Mouse (Mus musculus): ENCODE results near the gene Rtn4rl2.

The Rtn4rl2 gene

DNA sequence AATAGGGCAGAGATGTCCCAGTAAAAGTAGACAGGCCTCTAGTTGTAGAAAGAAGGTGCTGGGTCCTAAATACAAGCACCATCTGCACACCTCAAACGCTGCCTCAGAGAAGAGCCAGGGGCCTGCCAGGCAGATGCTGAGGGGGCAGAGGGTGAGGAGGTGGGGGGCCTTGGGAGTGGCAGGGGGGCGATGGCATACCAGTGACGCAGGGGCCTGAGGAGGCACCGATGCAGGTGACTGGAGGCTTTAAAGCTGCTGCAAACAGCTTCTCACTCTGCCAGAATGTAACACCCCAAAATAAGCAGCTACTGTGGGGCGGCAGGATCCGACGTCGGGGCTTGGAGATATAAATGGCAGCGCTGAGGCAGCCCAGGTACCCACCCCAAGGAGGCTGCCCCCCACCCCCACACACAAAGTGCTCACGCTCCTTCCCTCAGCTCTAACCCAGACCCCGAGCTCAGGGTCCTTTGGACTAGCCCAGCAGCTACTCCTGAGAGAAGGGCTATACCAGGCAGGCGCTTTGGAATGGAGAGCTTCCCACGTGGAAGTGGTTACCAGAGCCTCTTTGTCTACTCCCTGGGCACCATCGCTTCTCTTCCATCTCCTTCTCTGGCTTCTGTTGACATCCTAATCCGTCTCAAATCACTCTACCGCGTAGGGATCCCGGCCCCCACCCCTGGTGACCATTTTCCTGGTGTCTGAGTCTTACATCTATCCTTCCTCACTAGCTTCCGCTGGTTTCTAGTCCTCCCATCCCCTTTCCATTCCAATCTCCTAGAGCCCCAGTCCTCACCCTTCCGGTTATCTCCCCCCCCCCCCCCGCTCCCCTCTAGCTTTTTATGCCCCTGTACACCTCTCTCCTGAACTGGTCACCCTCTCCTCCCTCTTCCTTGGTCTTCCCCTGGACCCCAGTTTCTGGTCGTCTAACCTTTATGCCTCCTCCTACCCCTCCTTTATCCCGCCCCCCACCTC lies 1.1 kb downstream of the Rtn4rl2 start:
- peak in 1 of 2 experiments; percentile 39 for DNase-seq (ENCODE audit: low spot score in 2 of 2)

DNA sequence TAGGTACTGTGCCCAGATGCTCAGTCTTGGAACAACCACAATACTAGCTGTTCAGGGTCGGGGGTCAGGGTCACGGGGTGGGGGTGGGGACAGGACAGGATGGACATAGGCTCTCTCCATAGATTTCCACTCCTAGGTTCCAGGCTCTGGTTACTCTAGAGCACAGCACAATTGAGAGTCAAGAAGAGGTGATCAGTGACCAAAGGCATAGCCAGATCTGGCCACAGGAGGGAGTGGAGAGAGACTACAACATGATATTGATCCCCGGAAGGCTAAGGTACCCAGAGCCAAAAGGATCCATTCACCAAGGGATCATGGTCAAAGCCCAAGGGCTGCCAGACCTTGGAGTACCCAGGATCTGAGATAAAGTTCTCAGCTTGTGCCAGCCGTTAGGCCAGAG lies 1.9 kb downstream of the Rtn4rl2 start:
- no peak for DNase-seq (ENCODE audit: low spot score in 2 of 2)

DNA sequence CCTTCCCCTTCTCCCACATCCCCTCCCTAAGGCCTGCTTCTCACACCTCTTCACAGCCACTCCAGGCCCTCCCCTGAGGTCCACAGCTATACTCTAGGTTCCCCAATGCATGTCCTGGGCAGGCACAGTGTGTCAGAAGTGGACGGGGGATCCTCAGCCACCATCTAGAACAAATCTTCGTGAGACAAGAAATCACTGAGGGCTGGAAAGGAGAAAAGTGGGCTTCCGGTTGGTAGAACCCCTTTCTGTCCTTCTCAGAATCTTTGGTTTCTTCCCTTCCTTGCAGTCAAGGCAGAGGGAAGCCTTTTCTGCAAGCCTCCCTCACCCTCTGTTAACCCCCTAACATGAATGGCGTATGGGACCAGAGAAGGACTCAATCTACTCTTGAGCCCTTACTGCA lies 2.6 kb downstream of the Rtn4rl2 start:
- DNase-seq (ENCODE audit: low spot score in 2 of 2), result no peak

DNA sequence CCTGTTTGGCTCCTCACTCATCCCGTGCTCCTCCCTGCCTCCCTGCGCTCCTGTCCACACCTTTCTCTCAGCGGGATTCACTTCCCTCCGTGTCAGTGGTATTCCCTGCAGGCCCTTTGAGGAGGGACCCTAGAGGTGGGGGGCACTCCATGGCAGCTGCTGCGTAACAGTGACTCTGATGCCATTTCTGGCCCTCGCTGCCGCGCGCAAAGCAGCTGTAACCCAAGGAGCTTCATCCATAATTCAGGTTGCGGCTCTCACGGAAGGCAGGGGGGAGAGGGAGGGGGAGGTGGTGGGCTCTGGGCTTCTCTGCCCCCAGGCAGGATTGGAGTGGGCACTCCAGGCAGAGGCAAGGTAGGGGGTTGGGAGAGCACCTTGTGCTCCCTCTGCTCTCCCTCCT lies 3.0 kb downstream of the Rtn4rl2 start:
- DNase-seq (ENCODE audit: low spot score in 2 of 2), result peak; percentile 11 to 13

DNA sequence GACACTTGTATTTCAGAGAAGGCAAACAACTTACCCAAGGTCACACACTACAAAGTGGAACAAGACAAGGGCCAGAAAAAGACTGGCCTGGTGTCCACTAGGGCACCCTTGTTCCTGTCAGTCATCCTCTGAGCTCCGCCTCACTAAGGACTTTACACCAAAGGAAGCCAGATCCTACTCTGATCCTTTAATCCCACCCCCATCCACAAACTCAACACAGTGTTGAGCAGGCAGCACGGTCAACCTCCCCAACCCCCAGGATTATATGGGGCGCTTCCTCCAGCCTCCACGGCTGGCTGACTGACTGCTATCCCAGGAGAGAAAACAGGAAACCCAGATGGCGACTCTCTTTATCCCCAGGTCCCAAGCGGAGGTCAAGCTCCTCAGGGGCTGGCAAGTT lies 3.4 kb downstream of the Rtn4rl2 start:
- no peak for DNase-seq (ENCODE audit: low spot score in 2 of 2)

DNA sequence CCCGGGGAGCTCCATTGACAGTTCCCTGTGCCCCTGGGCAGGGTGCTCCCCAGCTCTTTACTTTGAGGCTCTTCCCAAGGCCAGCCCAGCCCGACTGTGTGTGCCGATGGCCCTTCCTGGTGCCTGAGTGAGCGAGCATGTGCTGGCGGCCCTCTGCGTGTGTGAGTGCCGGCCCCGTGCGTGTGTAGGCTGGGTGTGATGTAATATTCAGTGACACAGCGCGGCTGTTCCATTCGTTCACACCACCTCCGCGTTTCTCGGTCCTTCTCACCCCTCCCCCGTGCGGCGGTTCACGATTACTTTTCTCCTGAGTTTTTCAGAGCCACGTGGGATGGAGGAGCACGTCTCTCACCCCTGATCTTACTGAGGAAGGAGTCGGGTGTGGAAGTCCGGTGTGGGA lies 3.9 kb downstream of the Rtn4rl2 start:
- peak; percentile 82 to 87 for DNase-seq (ENCODE audit: low spot score in 2 of 2)

DNA sequence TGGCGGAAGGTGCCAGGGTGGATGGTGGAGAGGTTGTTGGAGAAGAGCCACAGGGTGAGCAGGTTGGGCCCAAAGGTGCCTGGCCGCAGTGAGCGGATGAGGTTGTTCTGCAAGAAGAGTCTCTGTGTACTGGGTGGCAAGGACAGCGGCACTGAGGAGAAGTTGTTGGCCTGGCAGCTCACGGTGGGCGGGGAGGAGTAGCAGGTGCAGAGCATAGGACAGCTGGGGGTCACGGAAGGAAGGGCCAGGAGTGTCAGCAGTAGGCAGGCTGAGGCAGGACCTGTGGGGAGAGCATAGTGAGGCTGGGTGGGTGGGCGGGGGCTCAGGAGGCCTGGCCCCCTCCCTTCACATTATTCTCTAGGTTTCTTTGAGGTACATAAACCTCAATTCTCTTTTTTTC lies 5.9 kb downstream of the Rtn4rl2 start:
- DNase-seq (ENCODE audit: low spot score in 2 of 2), result no peak

DNA sequence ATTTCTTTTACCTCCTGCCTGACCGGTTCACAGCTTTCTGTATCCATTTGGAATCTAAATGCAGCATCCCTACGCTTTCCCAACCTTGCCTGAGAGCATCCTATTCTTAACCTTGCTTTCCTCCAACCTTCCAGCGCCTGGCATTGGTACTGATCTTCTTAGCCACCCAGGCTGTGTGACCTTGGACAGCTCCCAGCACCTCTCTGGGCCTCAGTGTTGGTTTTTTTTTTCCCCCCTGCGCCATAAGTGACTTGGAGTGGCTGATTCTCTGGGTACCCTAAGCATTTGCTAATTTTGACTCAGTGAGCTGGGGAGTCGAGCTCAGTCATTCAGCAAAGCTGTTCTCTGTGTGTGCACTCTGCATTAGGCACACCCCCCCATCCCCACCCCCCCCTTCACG lies 10.7 kb downstream of the Rtn4rl2 start:
- DNase-seq (ENCODE audit: low spot score in 2 of 2), result no peak

DNA sequence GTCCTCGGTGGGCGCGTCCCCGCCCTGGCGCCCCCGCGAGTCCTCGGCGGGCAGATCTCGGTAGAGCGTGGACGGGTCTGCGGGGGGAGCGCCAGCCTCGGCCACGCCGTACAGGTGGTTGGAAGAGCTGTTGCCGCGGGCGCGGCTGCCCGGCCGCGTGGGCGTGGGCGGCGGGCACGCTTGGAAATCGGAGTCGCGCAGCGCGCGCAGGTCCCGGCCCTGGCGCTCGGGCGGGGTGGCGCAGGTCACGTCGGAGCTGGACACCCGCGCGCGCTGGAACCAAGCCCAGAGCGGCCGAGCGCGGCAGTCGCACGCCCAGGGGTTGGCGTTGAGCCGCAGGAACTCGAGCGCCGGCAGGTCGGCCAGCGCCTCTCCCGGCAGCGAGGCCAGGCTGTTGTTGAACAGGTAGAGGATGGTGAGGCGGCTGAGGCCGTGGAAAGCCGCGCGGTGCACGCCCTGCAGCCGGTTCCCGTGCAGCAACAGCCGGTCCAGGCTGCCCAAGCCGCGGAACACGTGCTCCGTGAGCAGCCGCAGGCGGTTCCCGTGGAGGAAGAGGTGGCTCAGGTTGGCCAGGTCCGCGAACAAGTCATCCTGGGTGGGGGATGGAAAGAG lies 14.3 kb downstream of the Rtn4rl2 start:
- no peak for DNase-seq (ENCODE audit: low spot score in 2 of 2)

DNA sequence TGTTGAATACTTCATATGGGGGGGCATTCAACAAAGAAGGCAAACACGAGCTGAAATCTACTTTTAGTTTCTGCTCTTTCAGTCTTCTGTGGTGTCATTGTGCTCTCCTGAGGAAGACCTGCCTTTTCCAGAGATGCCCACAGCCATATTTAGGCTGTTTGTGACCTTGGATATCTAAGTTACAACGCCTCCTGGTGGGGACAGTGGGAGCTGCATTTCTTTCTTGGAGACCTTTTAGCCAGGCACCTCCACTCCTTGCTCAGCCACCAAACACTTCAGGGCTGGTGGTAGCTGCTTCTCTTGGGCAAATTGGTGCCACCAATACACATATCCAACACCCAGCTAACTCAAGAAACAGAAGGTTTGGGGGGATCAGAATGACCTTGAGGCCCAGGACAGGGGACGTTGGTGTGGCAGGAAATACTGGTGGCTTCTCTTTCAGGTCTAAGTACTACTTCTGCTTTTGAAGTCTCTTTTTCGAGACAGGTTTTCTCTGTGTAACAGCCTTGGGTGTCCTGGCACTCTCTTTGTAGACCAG lies 15.8 kb downstream of the Rtn4rl2 start:
- no peak for DNase-seq (ENCODE audit: low spot score in 2 of 2)

DNA sequence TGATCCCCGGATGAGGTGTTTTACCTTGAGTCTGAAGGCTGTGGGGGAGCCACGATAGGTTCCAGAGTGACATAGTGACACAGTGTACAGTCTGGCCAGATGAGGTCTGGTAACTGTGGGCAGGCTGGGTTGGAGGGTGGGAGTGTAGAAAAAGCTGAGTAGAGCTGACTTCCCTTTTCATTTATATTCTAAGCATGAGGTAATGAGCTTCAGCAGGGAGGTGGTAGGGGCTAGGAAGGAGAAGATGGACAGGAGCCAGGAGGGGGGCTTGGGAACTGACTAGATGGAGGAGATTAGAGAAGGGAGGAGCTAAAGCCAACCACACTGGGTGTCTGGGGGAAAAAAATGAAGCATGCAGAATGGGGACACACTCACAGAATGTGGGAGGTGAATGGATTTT lies 17.5 kb downstream of the Rtn4rl2 start:
- no peak for DNase-seq (ENCODE audit: low spot score in 2 of 2)

DNA sequence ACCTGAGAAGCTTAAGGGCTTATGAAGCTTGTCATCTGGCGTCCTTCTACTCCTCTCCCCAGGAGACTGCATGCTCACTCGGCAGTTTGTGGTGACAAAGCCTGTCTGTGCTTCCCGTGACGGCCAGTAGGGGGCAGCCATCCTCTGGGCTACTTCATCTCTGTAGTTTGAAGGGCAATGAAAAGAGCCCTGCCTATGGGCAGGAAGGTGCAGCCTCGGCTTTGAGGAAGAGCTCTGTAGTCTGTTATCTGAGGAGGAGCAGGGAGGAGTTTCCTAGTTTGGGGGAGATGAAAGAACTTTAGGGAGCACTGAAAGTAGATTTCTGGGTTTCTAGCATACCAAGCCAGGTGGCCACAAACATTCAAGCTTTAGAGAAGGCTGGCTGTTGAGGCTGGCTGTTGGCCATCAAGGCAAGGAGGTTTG lies 18.0 kb downstream of the Rtn4rl2 start:
- peak in 1 of 2 experiments; percentile 81 for DNase-seq (ENCODE audit: low spot score in 2 of 2)

DNA sequence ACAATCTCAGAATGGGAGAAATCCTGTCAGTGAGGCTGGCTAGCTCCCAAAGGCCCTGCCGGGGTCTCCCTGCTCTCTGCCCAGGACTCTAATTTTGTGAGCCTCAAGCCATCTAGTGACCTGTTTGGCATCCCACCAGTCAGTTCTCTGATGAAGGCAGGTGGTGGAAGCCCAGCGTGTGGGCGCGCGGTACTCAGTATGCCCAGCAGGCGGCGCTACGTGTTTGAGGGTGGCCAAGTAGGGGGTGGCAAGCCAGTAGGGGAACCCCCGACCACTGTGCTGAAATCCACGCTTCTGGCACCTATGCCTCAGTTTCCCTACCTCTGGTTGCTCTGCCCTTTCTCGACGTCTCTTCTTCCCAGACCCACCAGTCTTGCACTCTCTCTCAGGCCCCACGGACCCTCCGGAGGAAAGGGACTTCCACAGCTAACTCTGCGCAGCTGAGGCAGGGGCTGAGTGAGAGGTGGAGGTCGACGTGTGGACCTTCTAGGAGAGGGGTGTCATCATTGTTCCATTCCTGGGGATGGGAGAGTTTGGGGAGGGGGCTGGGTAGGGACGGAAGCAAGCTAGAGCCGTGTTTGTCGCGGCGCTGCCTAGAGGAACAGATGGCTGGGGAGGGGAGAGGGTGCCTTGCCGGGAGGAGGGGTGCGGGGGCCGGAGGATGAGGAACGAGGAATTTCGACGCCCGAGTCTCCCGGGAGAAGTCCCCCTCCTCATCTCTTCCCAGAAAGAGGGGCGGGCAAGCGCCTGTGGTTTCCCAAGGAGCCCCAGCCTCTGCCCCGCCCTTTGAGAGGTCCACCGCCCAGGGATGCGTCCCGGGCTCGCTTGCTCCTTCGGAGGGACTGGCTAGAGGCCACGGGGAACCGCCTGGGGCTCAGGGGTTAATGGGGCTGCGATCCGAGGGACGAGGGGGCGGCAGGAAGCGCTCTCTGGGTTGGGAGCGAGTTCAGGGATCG lies 20.6 kb downstream of the Rtn4rl2 start:
- DNase-seq (ENCODE audit: low spot score in 2 of 2), result no peak

DNA sequence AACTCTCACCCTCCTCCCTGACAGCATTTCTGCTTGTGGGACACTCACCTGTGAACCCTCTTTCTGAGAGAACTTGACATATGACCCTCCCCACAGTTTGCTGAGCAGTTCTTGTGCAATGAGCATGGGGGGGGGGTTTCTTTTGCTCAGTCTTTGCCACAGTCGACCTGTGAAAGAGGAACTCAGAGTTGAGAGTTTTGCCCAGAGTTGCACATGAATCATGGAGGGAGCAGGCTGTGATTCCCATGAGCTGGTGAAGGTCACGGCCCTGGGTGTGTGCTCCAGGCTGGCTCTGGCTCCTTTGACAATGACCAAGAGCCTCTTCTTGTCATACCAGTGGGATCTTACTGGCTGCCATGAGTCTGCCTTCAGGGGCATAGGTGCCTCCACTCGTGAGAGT lies 24.3 kb downstream of the Rtn4rl2 start:
- DNase-seq (ENCODE audit: low spot score in 2 of 2), result no peak

DNA sequence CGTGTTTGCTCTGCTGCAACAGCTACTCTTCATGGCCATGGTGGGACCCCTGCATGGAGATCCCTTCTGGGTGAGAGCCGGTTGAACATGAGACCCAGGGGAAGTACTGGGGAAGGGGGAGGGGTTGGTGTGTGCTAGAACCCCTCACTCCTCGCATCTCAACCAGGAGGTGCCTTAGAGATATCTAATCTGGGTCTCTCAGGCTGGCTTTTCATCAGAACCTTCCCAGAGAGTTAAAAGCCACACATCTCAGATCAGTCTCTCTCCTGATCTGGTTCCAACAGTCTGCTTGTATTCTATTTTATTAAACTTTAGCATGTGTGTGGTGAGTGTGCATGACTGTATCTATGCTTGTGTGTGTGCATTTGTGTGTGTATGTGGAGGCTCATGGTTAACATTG lies 25.1 kb downstream of the Rtn4rl2 start:
- DNase-seq (ENCODE audit: low spot score in 2 of 2), result no peak

DNA sequence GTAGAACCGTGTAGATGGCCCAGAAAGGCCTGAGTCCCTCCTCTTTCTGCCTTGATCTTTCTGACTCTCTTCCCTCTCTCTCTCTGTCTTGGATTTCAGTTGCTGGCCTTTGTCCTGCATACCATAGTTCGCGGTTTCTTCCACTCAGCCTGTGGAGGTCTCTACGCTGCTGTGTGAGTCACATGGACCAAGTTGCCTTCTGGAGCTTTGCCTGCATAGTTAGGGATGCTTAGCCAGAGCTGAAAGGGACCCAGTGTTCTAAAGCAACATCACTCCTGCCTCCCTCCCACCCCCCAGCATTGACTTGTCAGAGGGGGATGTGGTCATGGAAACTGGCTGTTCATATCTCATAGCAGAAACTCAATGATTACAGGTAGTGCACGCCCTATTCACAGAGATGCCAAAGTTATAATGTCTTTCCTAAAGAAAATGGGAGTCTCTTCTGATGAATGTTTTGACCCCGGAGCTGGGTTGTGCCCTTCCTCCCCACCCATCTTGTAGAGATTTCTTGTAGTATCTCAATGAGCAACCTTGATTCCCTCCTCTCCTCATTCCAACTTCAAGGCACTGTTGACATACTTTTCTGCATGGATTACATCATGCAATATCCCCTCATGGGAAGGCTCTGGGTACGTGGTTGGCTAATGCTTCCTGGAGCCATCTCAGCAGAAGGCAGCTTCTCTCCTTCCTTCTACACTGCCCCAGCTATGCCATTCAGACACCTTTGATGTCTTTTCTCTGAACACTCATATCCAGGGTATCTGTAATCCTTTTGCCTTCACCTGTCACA lies 26.3 kb downstream of the Rtn4rl2 start:
- no peak for DNase-seq (ENCODE audit: low spot score in 2 of 2)

DNA sequence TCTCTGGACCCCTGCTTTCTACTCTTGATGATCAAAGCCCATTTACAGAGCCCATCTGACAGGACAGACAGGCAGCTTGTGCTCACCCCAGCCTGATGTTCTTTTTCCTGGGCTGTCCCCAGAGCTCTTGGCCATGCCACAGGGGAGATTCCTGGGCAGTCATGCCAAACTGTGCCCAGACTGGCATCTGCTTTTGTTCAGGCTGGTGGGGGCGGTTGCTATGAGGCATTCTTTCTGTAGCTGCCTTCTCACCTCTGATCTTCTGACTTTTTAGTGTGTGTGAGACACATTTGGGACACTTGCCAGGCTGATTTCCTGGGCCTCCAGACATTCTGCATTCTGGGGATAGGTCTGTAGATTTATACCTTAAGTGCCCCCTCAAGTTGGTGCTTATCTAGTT lies 28.0 kb downstream of the Rtn4rl2 start:
- DNase-seq (ENCODE audit: low spot score in 2 of 2), result no peak

DNA sequence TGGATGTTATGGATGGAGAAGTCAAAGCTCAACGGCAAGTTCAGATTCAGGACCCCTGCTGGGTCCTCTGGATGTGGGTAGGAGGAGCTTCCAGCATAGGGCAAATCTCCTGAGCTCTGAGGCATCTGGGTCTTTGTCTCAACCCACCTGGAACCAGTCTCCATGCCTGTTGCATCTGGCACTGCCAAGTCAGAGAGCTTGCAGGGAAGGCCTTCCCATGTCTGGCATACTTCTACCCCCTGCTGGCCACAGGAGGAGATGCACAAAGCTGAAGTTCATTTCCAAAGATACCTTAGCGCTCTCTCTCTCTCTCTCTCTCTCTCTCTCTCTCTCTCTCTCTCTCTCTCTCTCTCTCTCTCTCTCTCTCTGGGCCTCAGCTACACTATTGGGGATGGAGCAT lies 30.8 kb downstream of the Rtn4rl2 start:
- peak in 1 of 2 experiments; percentile 56 for DNase-seq (ENCODE audit: low spot score in 2 of 2)

DNA sequence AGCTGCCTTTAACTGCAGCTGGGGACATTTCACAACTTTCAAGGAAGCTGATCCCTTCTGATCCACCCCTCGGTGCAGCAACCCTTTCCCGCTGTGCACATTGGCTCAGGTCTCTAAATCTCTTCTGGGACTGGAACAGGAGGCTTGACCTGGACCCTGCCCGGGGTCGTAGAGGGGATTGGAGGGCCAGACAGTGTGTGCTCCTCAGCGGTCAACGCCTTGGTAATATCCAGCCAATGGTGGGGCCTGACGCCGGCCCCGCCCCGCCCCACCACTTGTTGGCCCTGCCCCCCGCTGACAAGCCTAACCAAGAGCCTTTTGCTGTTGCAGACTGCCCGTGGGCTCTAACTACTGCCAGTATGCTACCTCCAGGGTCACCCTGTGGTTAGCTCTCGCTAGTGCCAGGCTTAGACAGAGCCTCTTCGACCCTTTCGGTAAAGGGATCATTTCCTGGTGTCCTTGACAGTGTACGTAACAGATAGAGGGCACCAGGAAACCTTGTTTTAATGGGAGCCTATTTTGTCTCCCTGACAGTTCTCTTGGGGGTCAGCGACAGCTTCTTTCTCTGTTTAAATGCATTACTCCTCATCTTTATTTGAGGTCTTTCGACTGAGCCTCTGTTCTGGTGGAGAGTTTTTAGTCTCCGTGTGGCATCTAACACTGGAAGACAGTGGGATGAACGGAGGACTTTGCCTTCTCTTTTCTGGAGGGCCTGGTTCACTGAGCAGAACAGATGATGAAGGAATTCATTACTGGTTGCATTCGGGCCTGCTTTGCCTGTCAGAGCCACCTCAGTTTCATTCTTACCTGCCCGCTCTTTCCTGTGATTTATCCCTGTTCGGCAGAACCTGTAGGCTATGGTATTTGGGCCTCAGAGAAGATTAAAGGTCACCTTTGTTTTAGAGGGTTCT lies 35.1 kb downstream of the Rtn4rl2 start:
- no peak for DNase-seq (ENCODE audit: low spot score in 2 of 2)
